Mouse (Mus musculus): ENCODE results near the gene Dysf.

DNA sequence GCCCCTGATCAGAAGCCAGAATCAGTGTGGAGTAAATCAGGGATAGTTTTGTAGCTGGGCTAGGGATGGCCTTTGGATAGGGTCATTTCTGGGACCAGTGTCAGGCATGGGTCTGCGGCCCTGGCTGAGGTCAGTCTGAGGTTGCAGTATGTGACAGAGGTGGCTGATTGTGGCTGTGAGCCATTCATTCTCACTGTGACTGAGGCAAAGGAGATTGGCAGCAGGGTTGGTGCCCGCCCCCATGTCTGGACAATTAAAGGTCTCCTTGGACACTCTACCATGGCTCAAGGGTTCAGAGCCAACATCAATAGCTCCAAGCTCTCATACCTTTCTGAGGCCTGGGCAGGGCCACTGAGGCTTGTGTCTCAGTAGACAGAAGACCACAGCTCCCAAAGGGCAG is 227.0 kb downstream of the Dysf start:
- TF ChIP-seq CTCF (conservative IDR thresholded peaks at IDR 0.05; ENCODE audit: insufficient read depth, insufficient read length, low read depth, low read length): no peak
- no peak for TF ChIP-seq POLR2A (IDR thresholded peaks at IDR 0.05; ENCODE audit: low read depth, low read length)

Data from kidney, adult 2 months (tissue).